Mouse (Mus musculus): ENCODE measurements around the gene Map3k7.

GRCm38 (mm10) chr4:31972181-31972580 is 8.3 kb downstream of the Map3k7 start:
- TF ChIP-seq CTCF (IDR thresholded peaks at IDR 0.05; ENCODE audit: low read depth): peak; percentile 51
- TF ChIP-seq EP300 (IDR thresholded peaks at IDR 0.05; ENCODE audit: low read depth): no peak

Measured in heart, postnatal 0 days (tissue).